Mouse (Mus musculus): ENCODE data around the gene Gm27021.
A peak's percentile ranks its signal among the peaks of the same experiment; 100 is the strongest.
"Not testable (repeated sequence)": the region's sequence is repeated elsewhere in the genome, so short reads cannot be mapped to it uniquely, and the experiment has no call there.

The Gm27021 gene

GRCm38 (mm10) chr8:120685591-120685990 is 17.7 kb upstream of the Gm27021 start:
- no peak for DNase-seq (ENCODE audit: low read depth)

GRCm38 (mm10) chr8:120685097-120685496 is 17.2 kb upstream of the Gm27021 start:
- no peak for DNase-seq (ENCODE audit: low read depth)

- no peak for DNase-seq (ENCODE audit: low read depth)
Observed at GRCm38 (mm10) chr8:120684082-120684481, 16.2 kb upstream of the Gm27021 start.

GRCm38 (mm10) chr8:120683602-120684001 is 15.7 kb upstream of the Gm27021 start:
- no peak for DNase-seq (ENCODE audit: low read depth)

GRCm38 (mm10) chr8:120681113-120681512 is 13.2 kb upstream of the Gm27021 start:
- no peak for DNase-seq (ENCODE audit: low read depth)

GRCm38 (mm10) chr8:120680405-120680804 is 12.5 kb upstream of the Gm27021 start:
- DNase-seq (ENCODE audit: low read depth) = not testable (repeated sequence)

DNA sequence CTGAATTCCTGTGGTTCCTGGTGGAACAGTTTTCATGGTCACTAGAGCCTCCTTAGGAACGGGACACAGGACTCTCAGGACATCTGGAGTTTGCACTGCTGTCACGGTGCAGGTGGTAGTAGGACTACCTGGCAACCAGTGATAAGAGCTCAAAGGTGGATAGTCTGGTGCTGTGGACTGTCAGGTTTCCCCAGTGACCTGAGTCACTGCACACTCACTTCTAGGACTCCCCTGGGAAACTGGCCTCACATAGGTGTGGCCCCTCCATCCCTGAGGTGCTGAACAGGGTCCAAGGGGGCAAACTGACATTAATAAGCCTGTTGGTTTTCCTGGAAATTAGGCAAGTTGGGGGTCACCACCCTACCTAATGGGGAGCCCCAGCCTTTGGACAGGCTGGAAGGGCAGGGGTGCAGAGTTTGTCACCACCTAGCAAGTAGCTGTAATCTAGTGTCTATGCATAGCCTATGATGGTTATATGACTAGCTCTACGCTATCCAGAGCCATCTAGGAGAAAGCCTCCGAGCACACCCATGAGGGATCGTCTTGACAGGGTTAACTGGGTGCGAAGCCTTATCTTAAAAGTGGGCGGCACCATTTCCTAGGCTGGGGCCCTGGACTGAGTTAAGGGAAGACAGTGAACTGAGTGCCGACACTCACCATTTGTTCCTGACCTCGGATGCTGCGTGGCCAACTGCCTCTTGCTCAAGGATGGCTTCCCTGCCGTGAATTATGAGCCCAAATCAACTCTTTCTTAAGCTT is 11.9 kb upstream of the Gm27021 start:
- no peak for DNase-seq (ENCODE audit: low read depth)

DNA sequence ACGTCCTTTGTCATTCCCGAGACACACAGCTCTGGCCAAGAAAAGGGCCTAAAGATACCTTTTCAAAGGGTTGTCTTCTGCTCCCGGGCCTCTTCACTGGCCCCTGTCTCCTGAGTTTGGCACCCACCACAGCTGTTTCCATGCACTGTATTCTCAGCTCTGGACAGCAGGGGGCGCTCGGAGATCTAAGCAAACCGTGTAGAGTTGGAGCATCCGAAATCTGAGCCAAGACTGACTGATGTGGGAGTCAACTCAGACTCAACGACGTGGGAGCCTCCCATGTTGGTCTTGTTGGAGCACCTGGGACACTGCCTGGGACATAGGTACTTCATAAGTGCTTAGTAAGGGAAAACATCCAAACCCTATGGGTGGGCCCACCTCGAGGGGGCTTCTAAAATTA is 10.6 kb upstream of the Gm27021 start:
- DNase-seq (ENCODE audit: low read depth) = peak; percentile 83

GRCm38 (mm10) chr8:120675718-120676117 is 7.8 kb upstream of the Gm27021 start:
- DNase-seq (ENCODE audit: low read depth) = no peak

- no peak for DNase-seq (ENCODE audit: low read depth)
Observed at GRCm38 (mm10) chr8:120673298-120673697, 5.4 kb upstream of the Gm27021 start.

DNA sequence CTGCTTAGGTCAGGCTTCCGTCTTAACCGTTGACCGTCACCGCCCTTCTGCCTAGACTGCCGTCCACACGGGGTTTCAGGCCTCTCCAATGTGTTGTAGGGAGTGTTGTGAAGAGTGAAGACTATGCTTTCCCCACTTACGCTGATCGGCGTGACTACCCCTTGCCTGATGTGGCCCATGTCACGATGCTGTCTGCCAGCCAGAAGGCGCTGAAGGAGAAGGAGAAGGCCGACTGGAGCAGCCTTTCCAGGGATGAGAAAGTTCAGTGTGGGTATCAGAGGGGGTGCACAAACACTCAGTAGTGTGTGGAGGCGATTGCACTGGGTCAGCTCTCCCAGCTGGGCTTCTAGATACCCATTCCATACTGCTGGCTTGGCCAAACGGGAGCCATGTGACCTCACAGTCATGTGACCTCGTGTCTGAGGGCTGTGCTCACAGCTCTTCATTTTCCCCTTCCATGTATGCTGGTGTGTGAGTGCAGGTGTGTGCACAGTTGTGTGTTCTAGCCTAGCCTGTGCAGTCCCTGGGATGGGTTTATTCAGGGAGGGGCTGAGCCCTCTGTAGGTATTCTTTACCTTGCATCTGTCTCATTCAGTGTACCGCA is 4.8 kb upstream of the Gm27021 start:
- DNase-seq (ENCODE audit: low read depth) = no peak

DNA sequence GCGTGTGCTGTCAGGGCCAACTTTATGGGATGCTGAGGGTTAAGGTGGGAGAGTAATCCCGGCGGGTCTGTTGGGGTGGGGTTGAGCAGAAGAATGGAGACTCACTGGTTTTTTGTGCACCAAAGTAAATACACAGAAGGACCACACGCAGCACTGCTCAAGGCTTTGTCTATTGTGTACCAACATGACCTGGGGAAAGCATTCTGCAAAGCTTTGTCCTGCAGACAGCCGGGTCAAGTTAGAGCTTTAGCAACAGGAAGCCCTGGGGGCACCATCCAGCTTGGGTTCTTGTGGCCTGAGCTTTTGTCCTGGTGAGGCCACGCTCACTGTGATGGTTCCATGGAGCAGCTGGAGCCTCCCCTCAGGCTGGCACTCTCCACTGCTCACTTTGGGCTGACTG is 3.9 kb upstream of the Gm27021 start:
- no peak for DNase-seq (ENCODE audit: low read depth)

- DNase-seq (ENCODE audit: low read depth) = no peak
Observed at GRCm38 (mm10) chr8:120668374-120668905, 561 bp upstream of the Gm27021 start, which contains the start of gene Emc8. Gene Emc8 (minus strand): TSS chr8:120668573.

DNA sequence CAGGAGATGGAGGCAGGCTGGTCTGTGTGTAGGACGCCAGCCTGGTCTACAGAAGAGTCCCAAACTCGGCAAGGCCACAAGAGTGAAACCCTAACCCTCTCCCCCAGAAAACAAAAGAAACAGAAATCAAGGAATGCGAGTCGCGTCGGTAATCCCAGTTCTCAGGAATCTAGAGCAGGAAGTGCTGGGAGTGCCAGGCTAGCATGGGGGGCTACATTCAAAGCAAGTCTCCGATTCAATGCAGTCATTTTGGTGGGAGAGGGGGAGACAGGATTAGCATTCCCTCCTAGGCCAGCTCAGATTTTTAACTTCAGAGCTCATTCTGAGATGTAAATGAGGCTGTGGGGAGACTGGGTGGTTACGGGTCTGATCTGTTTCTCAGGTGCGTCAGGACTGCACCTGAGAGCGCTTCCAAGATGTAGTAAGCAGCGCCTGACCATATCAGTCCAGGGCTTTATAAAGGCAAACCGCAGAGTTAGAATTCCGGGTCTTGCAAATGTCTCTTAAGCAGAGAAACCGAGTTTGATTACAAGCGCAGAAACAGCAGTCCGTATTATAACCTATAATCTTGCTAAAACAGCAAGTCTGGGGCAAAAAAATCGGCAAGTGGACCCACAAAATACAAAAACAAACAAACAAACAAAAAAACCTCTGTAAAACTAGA is 940 bp downstream of the Gm27021 start:
- DNase-seq (ENCODE audit: low read depth) = no peak

GRCm38 (mm10) chr8:120665726-120666455 is 2.0 kb downstream of the Gm27021 start:
- no peak for DNase-seq (ENCODE audit: low read depth)

DNA sequence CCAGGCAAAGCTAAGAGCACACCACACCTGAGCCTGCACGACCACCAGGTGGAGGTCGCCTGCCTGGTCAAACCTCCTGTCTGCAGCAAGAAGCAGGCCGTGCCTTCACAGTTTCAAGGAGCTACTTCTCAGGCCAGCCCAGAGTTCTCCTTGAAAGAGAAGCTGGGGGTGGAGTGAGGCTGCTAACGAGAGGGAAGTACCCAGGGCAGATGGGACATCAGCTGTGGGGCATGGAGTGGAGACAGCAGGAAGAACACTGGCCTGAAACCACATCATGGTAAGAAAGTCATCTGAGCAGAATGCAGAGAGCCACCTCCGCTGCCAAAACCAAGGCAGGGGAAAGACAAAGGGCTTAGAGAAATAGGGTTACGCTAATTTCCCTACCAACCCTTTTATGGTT is 3.3 kb downstream of the Gm27021 start:
- DNase-seq (ENCODE audit: low read depth) = no peak

DNA sequence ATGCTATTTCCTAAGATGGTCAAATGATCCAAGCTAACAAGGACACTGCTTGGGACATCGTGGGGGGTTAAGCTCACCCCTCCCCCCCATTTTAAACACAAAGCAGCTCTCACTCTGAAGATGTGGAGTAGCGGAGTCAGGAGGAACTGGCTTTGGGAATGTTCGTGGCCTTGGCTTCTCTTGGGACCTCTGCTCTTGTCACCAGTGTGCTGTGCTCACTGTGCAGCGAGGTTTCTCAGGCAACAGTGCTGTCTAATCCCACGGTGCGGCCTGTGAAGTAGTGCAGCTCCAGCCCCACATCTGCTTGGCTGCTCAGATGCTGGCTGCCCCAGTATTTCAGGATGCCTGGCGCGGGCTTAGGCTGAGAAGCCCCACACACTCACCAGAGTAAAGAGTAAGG is 10.5 kb downstream of the Gm27021 start:
- no peak for DNase-seq (ENCODE audit: low read depth)

DNA sequence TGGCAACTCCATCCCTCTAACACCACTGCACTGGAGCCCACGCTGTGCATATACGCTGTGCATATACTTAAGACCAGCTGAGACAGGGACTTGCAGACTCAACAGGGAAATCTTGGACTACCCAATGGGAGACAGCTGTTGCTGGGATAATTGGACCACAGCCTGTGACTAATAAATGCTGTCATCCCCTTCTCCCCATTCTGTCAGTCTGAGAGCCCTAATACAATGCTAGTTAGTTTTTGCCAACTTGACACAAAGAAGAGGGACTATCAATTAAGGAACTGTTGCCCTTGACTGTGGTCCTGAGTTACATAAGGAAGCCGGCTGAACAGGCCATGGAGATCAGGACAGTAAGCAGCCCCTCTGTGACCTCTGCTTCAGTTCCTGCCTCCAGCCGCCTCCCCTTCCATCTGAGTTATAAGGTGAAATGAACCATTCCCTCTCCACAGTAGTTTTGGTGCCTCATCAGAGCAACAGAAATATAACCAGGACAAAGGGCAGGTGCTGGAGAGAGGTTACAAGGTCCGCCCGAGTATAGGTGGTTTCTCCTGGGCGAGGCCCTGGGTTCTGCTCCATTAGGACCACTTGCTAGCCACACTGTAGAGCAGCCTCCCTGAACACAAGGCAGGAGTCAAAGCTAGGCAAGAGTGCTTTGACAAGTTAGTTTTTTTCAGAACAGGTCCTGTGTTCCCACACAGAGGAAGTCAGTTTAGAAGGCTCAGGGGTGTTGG is 11.4 kb downstream of the Gm27021 start:
- no peak for DNase-seq (ENCODE audit: low read depth)

DNA sequence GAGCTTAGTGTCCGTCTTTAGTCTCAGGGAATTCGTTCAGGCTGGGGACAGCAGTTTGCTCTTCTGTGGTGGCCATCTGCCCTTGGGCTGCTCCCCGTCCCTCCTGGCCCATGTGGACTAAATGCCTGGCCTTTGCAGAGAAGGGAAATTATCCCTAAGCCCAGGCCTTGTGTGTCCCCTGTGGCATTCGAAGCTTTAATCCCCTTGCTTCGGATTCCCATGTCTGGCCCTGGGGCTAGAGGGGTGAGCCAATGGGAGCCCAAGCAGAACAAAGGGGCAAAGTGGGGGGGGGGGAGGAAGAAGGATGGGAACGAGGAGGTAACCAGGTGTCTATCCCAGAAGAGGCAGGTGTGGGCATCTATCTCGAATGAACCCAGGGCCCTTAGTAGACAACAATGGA is 20.3 kb downstream of the Gm27021 start, which contains the start of gene 1190005I06Rik:
TSS of gene 1190005I06Rik (minus strand) at position 101 of the 400 bp plus-strand sequence.
- no peak for DNase-seq (ENCODE audit: low read depth)

- DNase-seq (ENCODE audit: low read depth) = no peak
Observed at GRCm38 (mm10) chr8:120644663-120645062, 23.2 kb downstream of the Gm27021 start.

GRCm38 (mm10) chr8:120642031-120642662 is 25.7 kb downstream of the Gm27021 start:
- no peak for DNase-seq (ENCODE audit: low read depth)
